Mouse (Mus musculus): ENCODE results near the gene Ramp1.
A peak's percentile ranks its signal among the peaks of the same experiment; 100 is the strongest.

Gene Ramp1

DNA sequence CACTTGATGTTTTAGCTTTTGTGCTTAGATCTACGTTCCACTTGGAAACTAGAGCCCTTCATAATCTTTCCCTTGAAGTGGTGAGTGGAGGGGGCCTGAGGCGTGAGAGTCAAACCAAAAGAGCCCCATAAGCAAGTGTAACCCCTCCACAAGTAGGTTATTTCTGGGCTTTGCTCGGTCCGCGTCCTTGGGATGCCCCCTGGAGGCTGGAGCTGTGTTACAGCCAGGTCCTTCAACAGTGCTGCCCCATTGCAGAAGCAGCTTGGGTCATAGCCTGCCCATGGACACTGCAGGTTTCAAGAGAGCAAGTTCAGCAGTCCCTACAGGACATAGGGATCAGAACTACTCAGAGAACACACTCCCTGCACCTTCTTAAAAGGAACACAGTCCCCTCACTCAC, 59.5 kb downstream of the Ramp1 start:
- DNase-seq (ENCODE audit: low spot score): peak; percentile 50

DNA sequence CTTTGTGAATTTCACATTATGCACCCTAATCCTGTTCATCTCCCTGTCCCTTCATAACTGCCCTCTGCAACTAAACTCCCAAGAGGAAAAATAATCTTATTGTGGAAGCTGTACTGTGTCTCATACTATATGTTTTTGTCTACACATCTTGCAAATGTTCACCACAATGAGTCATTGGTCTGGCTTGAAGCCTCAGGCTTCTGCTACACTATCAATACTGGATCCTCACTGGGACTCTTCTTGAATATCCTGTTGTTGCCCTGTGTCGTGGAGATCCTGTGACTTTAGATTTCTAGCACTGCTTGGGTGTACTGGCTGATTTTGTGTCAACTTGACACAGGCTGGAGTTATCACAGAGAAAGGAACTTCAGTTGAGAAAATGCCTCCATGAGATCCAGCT, 60.2 kb downstream of the Ramp1 start:
- no peak for DNase-seq (ENCODE audit: low spot score)

DNA sequence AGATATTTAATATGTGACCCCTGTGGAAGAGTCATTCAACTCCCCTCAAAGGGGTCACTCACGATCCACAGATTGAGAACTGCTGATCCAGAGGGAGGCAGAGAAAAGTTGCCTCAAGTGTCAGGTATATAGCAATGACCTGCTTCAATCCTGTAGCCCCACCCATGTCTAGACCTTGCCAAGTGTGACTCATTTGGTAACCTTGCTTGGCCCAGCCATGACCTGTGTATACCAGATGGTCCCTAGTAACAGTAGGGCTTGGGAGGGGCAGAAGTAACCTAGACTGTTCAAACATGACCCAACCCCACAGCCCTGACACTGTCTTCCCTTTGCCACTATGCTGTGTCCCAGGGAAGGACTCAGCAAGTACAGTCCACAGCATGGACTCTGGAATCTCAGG, 61.1 kb downstream of the Ramp1 start:
- DNase-seq (ENCODE audit: low spot score): no peak

DNA sequence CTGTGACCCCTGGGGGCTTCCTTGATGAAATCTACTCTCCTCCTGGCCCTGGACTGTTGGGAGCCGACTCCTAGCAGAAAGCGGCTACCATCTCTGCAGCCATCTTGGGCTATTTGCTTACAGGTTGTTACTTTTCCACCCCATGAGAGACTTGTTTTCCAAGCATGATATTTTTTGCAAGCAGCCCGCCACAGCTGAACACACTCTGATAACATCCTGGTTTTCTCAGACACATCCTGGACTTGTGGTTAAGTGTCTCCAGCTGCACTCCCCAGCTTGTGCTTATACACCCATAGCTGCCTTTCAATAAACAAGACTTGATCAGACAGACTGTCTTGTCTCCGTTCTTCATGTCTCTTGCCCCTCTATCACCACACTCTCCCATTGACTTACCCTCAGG, 61.6 kb downstream of the Ramp1 start:
- DNase-seq (ENCODE audit: low spot score): no peak

DNA sequence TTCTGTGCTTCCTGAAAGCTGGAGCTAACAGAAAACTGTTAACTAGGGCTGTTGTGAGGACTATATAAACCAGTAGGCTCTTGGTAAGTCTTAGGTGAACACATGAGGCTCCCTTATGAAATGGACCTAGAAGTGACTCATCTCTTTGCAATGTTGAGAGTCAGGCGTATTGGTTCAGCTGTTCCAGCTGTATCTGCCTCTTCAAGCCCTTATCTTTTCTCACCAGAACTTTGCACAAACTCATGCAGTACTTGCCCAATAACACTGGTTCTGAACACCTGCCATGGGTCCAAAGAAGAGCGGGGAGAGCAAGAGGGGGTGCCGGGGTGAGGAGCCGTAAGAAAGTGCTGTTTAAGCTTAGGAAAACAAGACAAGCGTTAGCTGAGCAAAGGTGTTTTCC, 68.6 kb downstream of the Ramp1 start:
- no peak for DNase-seq (ENCODE audit: low spot score)

DNA sequence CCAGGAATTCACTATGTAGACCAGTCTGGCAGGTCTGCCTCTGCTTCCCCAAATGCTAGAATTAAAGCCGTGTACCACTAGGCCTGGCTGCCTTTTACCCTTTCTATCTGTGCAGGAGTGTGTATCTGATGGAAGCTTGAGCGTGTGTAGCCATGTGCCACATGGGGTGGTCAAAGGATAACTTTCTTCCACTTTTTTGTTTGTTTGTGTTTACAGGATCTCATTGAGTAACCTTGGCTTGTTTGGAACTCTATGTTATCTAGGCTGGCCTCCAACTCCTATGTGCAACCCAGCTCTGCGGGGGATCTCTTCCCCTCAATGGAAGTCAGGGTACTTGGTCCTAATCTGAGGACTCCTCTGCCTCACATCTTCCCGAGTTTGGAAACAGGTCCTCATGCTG, 69.3 kb downstream of the Ramp1 start:
- DNase-seq (ENCODE audit: low spot score): no peak

DNA sequence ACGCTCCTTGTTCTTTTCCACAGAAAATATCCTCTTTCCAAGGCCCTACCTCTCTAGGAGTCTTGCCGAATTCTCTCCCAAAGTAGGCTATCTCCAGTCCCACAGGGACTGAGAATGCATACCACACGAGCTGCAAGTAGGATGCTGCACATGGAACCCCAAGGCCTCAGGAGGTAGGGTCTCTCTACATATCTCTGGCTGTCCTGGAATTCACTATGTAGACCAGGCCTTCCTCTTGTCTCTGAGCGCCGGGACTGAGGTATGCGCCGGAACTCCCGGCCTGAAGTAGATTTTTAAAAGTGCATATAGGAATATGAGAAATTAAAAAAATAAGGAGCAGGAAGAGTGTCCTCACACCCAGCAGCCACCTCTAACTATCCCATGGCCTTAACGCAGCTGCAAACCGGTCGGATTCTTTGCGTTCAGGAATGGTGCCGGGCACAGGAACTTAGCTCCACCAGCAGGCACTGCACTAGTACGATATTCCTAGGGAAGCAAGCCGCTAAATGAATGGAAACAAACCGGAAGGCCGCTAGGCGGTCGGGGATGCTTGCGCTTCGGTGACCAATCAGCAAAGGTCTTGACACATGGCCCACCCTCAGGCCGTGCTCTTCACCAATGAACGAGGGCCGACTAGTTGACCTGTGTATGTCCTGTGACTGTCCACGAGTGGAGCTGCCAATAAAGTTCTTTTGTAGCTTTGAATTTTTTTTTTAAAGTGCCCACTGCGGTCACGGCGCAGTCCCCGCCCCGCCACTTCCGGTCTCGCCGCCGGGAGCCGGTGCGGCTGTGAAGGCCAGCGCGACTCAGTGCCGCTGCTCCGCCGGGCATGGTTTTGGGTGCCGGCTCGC, 70.2 kb downstream of the Ramp1 start, which contains the start of gene Ube2f:
Ube2f (plus strand) TSS at position 741 of the 851 bp plus-strand sequence.
- peak; percentile 78 for DNase-seq (ENCODE audit: low spot score)

DNA sequence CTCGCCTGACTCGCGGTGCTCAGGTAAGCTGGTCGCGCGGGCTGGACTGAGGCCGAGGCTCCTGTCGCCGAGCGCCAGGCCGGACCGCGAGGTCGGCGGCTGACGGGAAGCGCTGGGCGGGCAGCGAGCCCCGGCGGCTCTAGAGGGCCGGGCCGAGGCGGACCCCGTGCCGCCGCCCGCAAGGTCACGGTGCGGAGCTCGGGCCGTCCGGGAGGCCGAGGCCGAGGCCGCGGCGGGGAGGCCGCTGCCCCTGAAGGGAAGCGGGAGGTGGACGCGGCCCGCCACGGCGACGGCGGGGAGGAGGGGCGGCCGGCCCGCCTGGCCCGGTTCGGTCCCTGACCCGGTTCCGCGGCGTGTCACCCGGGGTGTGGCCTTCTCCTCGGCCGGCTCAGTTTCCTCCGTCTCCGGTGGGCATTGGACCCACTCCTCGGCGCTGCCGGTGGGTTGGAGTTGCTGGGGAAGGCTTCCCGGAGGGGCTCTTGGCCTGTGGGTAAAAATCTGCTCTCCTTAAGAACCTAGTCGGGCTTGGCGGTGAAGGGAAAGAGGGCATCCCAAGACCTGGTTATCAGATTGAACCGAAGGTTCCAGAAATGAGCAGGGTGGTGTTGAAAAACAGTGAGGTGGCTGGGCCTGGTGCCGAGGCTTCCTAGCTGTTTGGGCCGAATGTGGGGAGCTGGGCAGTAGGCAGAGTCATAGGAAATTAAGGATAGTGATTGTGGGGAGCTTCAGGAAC, 71.0 kb downstream of the Ramp1 start:
- DNase-seq (ENCODE audit: low spot score): no peak

DNA sequence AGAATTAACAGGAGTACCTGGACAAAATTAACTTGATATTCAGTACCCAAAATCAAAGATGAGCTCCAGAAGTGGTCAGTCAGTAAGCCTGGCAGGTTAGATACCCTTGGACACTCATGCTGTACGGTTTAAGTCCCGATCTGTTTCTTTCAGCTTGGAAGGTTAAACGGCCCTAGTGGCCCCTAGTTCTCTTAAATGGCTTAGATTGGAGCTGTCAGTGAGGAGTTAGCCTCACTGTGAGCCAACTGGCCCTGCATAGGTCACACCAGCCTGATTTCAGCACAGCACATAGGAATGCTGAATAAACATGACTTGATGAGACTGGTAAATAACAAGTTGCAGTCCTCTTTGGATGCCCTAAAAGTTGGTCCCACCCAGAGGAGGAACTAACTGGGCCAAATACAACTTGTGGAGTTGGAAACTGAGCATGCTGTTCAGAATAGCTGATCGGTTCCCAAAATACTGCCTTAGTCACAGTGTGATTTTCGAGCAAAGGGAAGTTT, 71.6 kb downstream of the Ramp1 start:
- no peak for DNase-seq (ENCODE audit: low spot score)

DNA sequence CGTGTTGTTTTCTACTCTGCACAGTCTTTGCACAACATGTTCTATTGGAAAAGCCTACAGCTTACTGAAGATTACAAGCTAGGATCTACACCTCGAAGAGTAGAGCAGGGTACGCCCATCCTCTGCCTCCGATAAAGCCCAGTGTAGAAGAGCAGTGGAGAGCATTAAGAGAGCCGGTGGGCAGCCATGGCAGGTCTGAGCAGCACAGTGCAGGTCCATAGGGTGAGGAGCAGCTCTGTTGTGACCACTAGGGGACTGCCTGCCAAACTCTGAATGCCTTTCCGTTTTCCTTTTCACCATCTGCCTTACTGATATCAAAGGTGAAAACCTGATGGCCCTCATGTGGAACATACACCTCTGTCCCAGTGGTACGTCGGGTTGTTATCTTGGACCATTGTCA, 72.3 kb downstream of the Ramp1 start:
- DNase-seq (ENCODE audit: low spot score): no peak

DNA sequence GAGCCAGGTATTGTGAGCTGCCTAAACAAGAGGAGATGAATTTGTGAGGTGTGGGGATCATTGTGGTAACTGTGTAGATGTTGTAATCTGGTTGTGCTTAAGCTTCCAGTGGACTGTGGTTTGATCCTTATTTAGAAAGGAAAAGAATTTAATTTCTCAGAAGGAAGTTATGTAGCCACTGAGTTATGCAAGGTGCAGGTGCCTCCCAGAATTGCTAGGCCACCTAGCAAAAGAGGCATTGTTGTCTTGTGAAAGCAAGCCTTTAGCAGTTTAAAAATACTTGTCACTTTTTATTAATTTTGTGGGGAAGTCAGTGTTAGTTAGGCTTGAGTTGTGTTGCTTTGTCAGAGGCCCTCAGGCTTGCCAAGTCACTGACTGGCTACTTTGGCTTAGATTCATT, 78.3 kb downstream of the Ramp1 start:
- DNase-seq (ENCODE audit: low spot score): no peak

DNA sequence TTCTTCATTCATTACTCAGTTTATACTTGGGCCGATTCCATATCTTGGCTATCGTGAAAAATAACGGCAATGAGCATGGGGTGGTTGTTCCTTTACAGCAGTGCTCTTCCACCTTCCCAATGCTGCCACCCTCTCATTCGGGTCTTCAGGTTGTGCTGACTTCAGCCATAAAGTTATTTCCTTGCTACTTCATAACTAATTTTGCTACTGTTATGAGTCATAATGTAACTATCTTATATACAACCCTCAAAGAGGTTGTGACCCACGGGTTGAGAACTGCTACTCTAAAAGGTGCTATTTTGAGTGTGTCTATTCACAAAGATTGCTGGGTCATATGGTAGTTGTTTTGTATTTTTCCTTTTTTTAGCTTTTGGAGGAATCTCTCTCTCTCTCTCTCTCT, 80.2 kb downstream of the Ramp1 start:
- DNase-seq (ENCODE audit: low spot score): no peak

DNA sequence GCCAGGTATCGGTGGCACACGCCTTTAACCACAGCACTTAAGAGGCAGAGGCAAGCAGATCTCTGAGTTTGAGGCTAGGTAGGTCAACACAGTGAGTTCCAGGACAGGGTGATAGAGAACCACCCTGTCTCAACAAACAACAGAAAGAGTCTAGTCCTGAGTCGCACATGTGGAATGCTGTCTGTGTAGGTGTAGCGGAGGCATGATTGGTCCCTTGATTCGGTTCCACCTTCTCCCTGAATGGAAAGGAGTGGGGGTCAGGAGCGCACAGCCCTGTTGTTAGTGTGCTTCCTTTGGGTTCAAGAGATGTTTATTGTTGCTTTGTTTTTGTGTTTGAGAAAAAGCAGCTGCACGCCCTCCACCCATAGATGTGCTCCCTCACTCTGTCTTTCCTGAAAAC, 82.9 kb downstream of the Ramp1 start:
- no peak for DNase-seq (ENCODE audit: low spot score)

DNA sequence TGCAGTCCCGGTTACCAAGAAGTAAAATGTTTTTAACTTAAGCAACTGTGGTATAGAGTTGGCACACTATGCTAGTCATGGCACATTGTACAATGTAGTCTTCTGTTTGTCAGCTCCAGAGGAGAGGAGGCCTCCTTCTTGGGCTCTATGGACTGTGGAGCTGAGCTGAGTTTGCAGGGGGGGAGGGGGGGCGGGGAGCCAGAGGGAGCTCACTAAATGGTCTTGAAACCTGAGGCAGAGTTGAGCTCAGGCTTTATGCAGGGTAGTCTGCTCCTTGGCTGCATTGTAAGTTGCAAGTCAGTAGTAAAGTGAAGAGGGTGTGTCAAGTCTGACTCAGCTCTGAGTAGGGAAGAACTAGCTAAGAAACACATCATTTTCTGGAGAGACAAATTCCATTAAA, 92.6 kb downstream of the Ramp1 start:
- DNase-seq (ENCODE audit: low spot score): no peak

Measured in ovary, postnatal 14 days (tissue).